Mouse (Mus musculus): Measurements from ENCODE around the gene Adam8. TPM values are rescaled to one million over a fixed set of nuclear protein-coding genes. Genes with fewer than 3 reads are reported as not detected.

Gene Adam8
- polyA plus RNA-seq, 1 experiment from 2014 or later = 2.8 TPM

DNA sequence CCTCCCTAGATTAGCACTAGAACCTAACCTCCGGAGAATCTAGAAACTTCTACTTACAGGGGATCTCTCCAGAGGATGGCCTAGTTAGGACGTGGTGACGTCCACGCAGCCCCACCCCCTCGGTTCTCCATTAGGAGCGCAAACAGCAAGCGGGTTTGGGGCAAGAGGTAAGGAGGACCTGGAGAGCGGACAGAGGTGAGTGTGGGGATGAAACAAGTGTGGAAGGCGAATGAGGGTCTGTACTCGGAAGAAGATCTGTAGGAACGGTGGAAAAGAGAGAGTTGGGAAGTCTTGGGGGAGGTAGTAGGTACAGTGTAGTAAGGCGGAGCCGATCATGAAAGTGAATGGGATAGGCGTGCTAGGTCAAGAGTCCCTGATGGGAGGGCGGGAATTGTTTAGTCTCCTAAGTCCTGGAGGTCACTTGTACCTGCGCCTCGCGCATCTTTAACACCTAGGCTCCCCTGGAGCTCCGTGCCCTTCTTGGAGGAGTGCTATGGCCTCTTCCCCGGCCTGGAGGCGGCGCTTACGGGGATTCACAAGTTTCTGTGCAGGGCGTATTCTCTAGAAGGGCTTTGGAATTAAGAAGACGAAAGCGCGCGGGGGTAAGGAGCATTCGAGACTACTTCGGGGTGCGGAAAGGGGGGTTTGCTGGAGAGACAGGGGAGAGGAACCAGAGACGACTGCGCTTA lies 41.9 kb downstream of the Adam8 start:
- peak overlapping the region; percentile 38 for H3K9ac ChIP-seq (replicated peaks; ENCODE audit: low read depth, low read length)
- H3K27ac ChIP-seq (ENCODE audit: low read length) = no peak overlapping the region
- peak overlapping the region; percentile 52 for H3K4me3 ChIP-seq (ENCODE audit: low read depth, low read length)
- H3K27me3 ChIP-seq (ENCODE audit: control insufficient read depth, insufficient read depth, low read length) = peaks cover 12% of the 10 kb centered on the region
- peak; percentile 70 for ATAC-seq (ENCODE audit: insufficient number of reproducible peaks, insufficient read depth, low FRiP score, low read depth)
- peak overlapping the region; percentile 92 for H3K4me2 ChIP-seq (replicated peaks; ENCODE audit: low read depth, low read length)
- H3K36me3 ChIP-seq (ENCODE audit: control insufficient read depth, insufficient read depth, low read length) = no peaks in the 10 kb centered on the region
- WGBS = under 1% methylated on average over 33 of the region's 33 CpGs
- H3K9me3 ChIP-seq (ENCODE audit: control insufficient read depth, low read depth, low read length) = no peaks in the 10 kb centered on the region
- 0 out of 2 replicates have a peak, but pooled peaks cover 3% of the 10 kb centered on the region for H3K4me1 ChIP-seq (ENCODE audit: control insufficient read depth, insufficient read depth, low read length)

- Histone ChIP-seq H3K9me3 (ENCODE audit: control insufficient read depth, low read depth, low read length) (no peaks in the 10 kb centered on the region), H3K4me1 (ENCODE audit: control insufficient read depth, insufficient read depth, low read length) (0 out of 2 replicates have a peak, but pooled peaks cover 3% of the 10 kb centered on the region), H3K9ac (replicated peaks; ENCODE audit: low read depth, low read length) (peak overlapping the region; percentile 38), H3K4me3 (ENCODE audit: low read depth, low read length) (peak overlapping the region; percentile 52), H3K27me3 (ENCODE audit: control insufficient read depth, insufficient read depth, low read length) (peaks cover 16% of the 10 kb centered on the region), H3K27ac (ENCODE audit: low read length) (no peak overlapping the region), H3K36me3 (ENCODE audit: control insufficient read depth, insufficient read depth, low read length) (no peaks in the 10 kb centered on the region), H3K4me2 (replicated peaks; ENCODE audit: low read depth, low read length) (peak overlapping the region; percentile 92)
- WGBS = under 1% methylated on average over 15 of the region's 15 CpGs
- peak; percentile 67; the same call in 1 of the 2 replicates for ATAC-seq (ENCODE audit: insufficient number of reproducible peaks, insufficient read depth, low FRiP score, low read depth)
Observed at GRCm38 (mm10) chr7:139949893-139950282, 42.5 kb downstream of the Adam8 start.

DNA sequence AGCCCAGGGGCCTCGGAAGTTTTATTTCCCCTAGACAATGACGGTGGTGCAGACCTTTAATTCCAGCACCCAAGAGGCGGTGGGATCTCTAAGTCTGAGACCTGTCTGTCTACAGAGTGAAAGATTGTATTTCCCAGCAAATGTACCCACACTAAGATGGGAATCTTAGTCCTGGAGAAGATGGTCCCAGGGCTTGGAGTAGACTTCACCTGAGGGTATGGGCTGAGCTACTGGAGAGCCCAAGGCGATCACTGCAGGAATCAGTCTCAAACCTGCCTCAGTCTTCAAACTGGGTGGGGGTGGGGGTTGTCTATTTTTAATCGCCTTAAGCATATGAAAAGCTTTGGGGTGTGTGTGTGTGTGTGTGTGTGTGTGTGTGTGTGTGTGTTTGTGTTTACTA lies 46.3 kb downstream of the Adam8 start:
- Histone ChIP-seq H3K4me3 (ENCODE audit: low read depth, low read length) (no peak overlapping the region), H3K27me3 (ENCODE audit: control insufficient read depth, insufficient read depth, low read length) (peaks cover 39% of the 10 kb centered on the region), H3K4me2 (replicated peaks; ENCODE audit: low read depth, low read length) (no peak overlapping the region), H3K27ac (ENCODE audit: low read length) (no peak overlapping the region), H3K4me1 (ENCODE audit: control insufficient read depth, insufficient read depth, low read length) (peaks cover 13% of the 10 kb centered on the region; the same call in 1 of the 2 replicates), H3K9ac (replicated peaks; ENCODE audit: low read depth, low read length) (no peak overlapping the region), H3K36me3 (ENCODE audit: control insufficient read depth, insufficient read depth, low read length) (no peaks in the 10 kb centered on the region), H3K9me3 (ENCODE audit: control insufficient read depth, low read depth, low read length) (no peaks in the 10 kb centered on the region)
- ATAC-seq (ENCODE audit: insufficient number of reproducible peaks, insufficient read depth, low FRiP score, low read depth) = no peak
- WGBS = 30% methylated on average over 5 of the region's 5 CpGs

DNA sequence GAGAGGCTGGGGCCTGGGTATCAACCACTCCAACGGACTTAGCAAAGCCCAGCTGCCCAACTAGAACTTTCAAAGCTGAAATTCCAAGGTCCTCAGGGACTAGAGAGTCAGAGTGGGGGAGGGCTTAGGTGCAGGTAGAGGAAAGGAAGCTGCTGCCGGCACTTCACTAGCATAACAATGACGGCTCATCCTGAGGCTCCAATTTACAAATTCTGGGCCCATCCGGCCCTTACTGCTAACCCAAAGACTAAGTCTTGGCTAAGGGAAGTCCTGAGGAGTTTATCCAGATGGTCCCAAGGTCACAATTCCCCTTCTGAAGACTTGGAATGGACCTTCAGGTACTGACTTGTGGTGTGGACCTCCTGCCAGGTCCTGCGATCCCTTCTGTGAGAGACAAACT lies 46.8 kb downstream of the Adam8 start:
- 21% methylated on average over 5 of the region's 5 CpGs for WGBS

DNA sequence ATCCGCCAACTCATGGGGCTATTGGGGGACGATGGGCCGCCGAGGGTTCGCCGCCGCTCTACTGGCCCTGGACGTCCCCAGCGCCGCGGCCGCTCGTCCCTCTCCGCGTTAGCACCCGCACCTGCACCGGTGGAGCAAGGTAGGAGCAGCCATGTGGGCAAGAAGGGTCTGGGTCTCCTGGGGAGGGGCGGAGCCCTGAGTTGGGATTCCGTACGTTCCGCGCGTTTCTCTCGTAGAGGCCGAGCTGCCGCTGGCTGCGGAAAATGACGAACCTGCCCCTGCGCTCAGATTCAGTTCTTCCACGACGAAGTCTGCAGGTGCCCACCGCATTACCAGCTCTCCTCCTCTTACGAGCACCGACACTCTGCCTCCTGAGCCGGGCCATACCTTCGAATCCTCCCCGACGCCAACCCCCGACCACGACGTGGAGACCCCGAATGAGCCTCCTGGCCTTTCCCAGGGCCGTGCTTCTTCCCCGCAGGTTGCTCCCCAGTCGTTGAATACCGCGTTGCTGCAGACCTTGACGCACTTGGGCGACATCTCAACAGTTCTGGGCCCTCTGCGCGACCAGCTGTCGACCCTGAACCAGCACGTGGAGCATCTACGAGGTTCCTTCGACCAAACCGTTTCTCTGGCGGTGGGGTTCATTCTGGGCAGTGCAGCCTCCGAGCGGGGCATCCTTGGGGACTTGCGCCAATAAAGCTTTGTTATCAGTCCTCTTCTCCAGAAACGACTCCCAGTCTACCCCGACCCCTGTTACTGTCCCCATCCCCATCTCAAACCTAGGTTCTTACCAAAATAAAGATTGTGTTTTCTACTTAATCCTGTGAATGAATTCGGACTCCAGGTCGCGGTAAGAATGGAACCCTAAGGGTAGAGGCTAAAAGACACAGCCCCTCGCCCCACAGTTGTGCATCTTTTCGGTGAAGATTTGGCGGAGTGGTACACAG lies 47.8 kb downstream of the Adam8 start:
- Histone ChIP-seq H3K9ac (replicated peaks; ENCODE audit: low read depth, low read length) (no peak overlapping the region), H3K4me1 (ENCODE audit: control insufficient read depth, insufficient read depth, low read length) (peaks cover 11% of the 10 kb centered on the region; the same call in 1 of the 2 replicates), H3K9me3 (ENCODE audit: control insufficient read depth, low read depth, low read length) (no peaks in the 10 kb centered on the region), H3K27me3 (ENCODE audit: control insufficient read depth, insufficient read depth, low read length) (peaks cover 39% of the 10 kb centered on the region), H3K4me3 (ENCODE audit: low read depth, low read length) (peak overlapping the region; percentile 28), H3K36me3 (ENCODE audit: control insufficient read depth, insufficient read depth, low read length) (no peaks in the 10 kb centered on the region), H3K4me2 (replicated peaks; ENCODE audit: low read depth, low read length) (peak overlapping the region; percentile 47), H3K27ac (ENCODE audit: low read length) (no peak overlapping the region)
- WGBS = 4% methylated on average over 63 of the region's 68 CpGs
- no peak for ATAC-seq (ENCODE audit: insufficient number of reproducible peaks, insufficient read depth, low FRiP score, low read depth)

More for the DNA sequence above, 46.8 kb downstream of the Adam8 start:
- Histone ChIP-seq H3K4me1 (ENCODE audit: control insufficient read depth, insufficient read depth, low read length) (peaks cover 13% of the 10 kb centered on the region; the same call in 1 of the 2 replicates), H3K4me3 (ENCODE audit: low read depth, low read length) (no peak overlapping the region), H3K9me3 (ENCODE audit: control insufficient read depth, low read depth, low read length) (no peaks in the 10 kb centered on the region), H3K36me3 (ENCODE audit: control insufficient read depth, insufficient read depth, low read length) (no peaks in the 10 kb centered on the region), H3K9ac (replicated peaks; ENCODE audit: low read depth, low read length) (no peak overlapping the region), H3K4me2 (replicated peaks; ENCODE audit: low read depth, low read length) (no peak overlapping the region), H3K27me3 (ENCODE audit: control insufficient read depth, insufficient read depth, low read length) (peaks cover 39% of the 10 kb centered on the region), H3K27ac (ENCODE audit: low read length) (no peak overlapping the region)
- ATAC-seq (ENCODE audit: insufficient number of reproducible peaks, insufficient read depth, low FRiP score, low read depth) = no peak

GRCm38 (mm10) chr7:139943674-139944281 lies 48.6 kb downstream of the Adam8 start, which contains the start of gene Utf1:
Gene Utf1, plus strand, starts transcription at chr7:139943789.
- H3K4me3 ChIP-seq (ENCODE audit: low read depth, low read length) = peak within 1 kb of the TSS; percentile 28
- H3K36me3 ChIP-seq (ENCODE audit: control insufficient read depth, insufficient read depth, low read length) = no peaks in the 10 kb centered on the region
- peak within 1 kb of the TSS; percentile 47 for H3K4me2 ChIP-seq (replicated peaks; ENCODE audit: low read depth, low read length)
- H3K27me3 ChIP-seq (ENCODE audit: control insufficient read depth, insufficient read depth, low read length) = peaks cover 39% of the 10 kb centered on the region
- no peak within 1 kb of the TSS for H3K9ac ChIP-seq (replicated peaks; ENCODE audit: low read depth, low read length)
- H3K4me1 ChIP-seq (ENCODE audit: control insufficient read depth, insufficient read depth, low read length) = peaks cover 10% of the 10 kb centered on the region; the same call in 1 of the 2 replicates
- WGBS = under 1% methylated on average over 59 of the region's 59 CpGs
- peak; percentile 73; the same call in 1 of the 2 replicates for ATAC-seq (ENCODE audit: insufficient number of reproducible peaks, insufficient read depth, low FRiP score, low read depth)
- no peaks in the 10 kb centered on the region for H3K9me3 ChIP-seq (ENCODE audit: control insufficient read depth, low read depth, low read length)
- H3K27ac ChIP-seq (ENCODE audit: low read length) = no peak within 1 kb of the TSS

- H3K4me1 ChIP-seq (ENCODE audit: control insufficient read depth, insufficient read depth, low read length) = peaks cover 10% of the 10 kb centered on the region; the same call in 1 of the 2 replicates
- H3K27ac ChIP-seq (ENCODE audit: low read length) = no peak overlapping the region
- no peak overlapping the region for H3K4me2 ChIP-seq (replicated peaks; ENCODE audit: low read depth, low read length)
- no peak overlapping the region for H3K4me3 ChIP-seq (ENCODE audit: low read depth, low read length)
- ATAC-seq (ENCODE audit: insufficient number of reproducible peaks, insufficient read depth, low FRiP score, low read depth) = no peak
- no peaks in the 10 kb centered on the region for H3K36me3 ChIP-seq (ENCODE audit: control insufficient read depth, insufficient read depth, low read length)
- no peaks in the 10 kb centered on the region for H3K9me3 ChIP-seq (ENCODE audit: control insufficient read depth, low read depth, low read length)
- WGBS = 61% methylated on average over 16 of the region's 16 CpGs
- peaks cover 30% of the 10 kb centered on the region for H3K27me3 ChIP-seq (ENCODE audit: control insufficient read depth, insufficient read depth, low read length)
- H3K9ac ChIP-seq (replicated peaks; ENCODE audit: low read depth, low read length) = no peak overlapping the region
Observed at GRCm38 (mm10) chr7:139940476-139941209, 51.7 kb downstream of the Adam8 start.

Data from stomach, embryonic 14.5 days (tissue).